9 mouse cellular contexts compared by ENCODE assay signal in genomic region chr11:69197194-69197593, GRCm38 (mm10). TPM values are rescaled to one million over a fixed set of nuclear protein-coding genes. Genes with fewer than 3 reads are reported as not detected.
DNase-seq lines count a peak whose midpoint lies in the region; ATAC-seq lines count a peak whose summit lies in the region.
"Had no signal": no experiment of that assay in that cellular context is flagged by ENCODE, and none has a peak within 500 bp of the region (broad histone marks: within the 10 kb centered on the region; RNA-seq: fewer than 3 reads in every experiment).

No protein-coding gene starts in this region.

- H3K27ac ChIP-seq in heart, embryonic 13.5 days (replicated peaks): no peak overlapping the region
- H3K27ac ChIP-seq in forebrain, embryonic 11.5 days (ENCODE audit: low read depth, low read length): no peak overlapping the region
- H3K27ac ChIP-seq in liver, embryonic 12.5 days: no peak overlapping the region
- H3K27ac ChIP-seq: macrophage had no signal

- H3K9ac ChIP-seq in heart, embryonic 13.5 days: peak overlapping the region; percentile 67
- peak overlapping the region; percentile 20 for H3K9ac ChIP-seq in forebrain, embryonic 11.5 days (ENCODE audit: low read length)
- H3K9ac ChIP-seq in liver, embryonic 12.5 days: no peak overlapping the region

- peak overlapping the region; percentile 66 for H3K4me2 ChIP-seq in heart, embryonic 13.5 days
- peak overlapping the region; percentile 37; the same call in 1 of the 2 replicates for H3K4me2 ChIP-seq in forebrain, embryonic 11.5 days (ENCODE audit: low read depth, low read length, severe bottlenecking)
- H3K4me2 ChIP-seq in liver, embryonic 12.5 days: peak overlapping the region; percentile 42

- H3K9me3 ChIP-seq in heart, embryonic 13.5 days: no peaks in the 10 kb centered on the region
- H3K9me3 ChIP-seq in forebrain, embryonic 11.5 days (ENCODE audit: control insufficient read depth, low read length): no peaks in the 10 kb centered on the region
- H3K9me3 ChIP-seq in liver, embryonic 12.5 days (replicated peaks): no peaks in the 10 kb centered on the region

- DNase-seq in heart, adult 9 months (ENCODE audit: low spot score in 2 of 2): no peak
- peak; percentile 9 to 29 for DNase-seq in CD8-positive naive resting alpha-beta T cell, adult 2 months (ENCODE audit: low read depth in 2 of 2, low spot score in 2 of 2)
- DNase-seq in forebrain, embryonic 11.5 days (ENCODE audit: low spot score): peak; percentile 45
- peak; percentile 10 to 21 for DNase-seq in thymus, postnatal 36 days
- no peak for DNase-seq in testis, postnatal 10 days (ENCODE audit: low spot score)

- H3K36me3 ChIP-seq in heart, embryonic 13.5 days: no peaks in the 10 kb centered on the region
- no peaks in the 10 kb centered on the region for H3K36me3 ChIP-seq in forebrain, embryonic 11.5 days (ENCODE audit: control insufficient read depth, insufficient read depth, low read length)
- H3K36me3 ChIP-seq in liver, embryonic 12.5 days: no peaks in the 10 kb centered on the region

- peaks cover 22% of the 10 kb centered on the region for H3K4me1 ChIP-seq in heart, embryonic 13.5 days
- 0 out of 2 replicates have a peak, but pooled peaks cover 3% of the 10 kb centered on the region for H3K4me1 ChIP-seq in forebrain, embryonic 11.5 days (replicated peaks; ENCODE audit: control insufficient read depth, insufficient read depth, low read length)
- H3K4me1 ChIP-seq in liver, embryonic 12.5 days: peaks cover 6% of the 10 kb centered on the region; the same call in 1 of the 2 replicates

- H3K4me3 ChIP-seq in heart, embryonic 13.5 days: peak overlapping the region; percentile 36
- peak overlapping the region; percentile 15; the same call in 1 of the 2 replicates for H3K4me3 ChIP-seq in forebrain, embryonic 11.5 days (ENCODE audit: low read depth, low read length)
- no peak overlapping the region; the same call in 1 of the 2 replicates for H3K4me3 ChIP-seq in liver, embryonic 12.5 days

- peaks cover 67% of the 10 kb centered on the region for H3K27me3 ChIP-seq in heart, embryonic 13.5 days (replicated peaks)
- peaks cover 19% of the 10 kb centered on the region for H3K27me3 ChIP-seq in forebrain, embryonic 11.5 days (ENCODE audit: control insufficient read depth, insufficient read depth, low read length)
- H3K27me3 ChIP-seq in liver, embryonic 12.5 days (replicated peaks): peaks cover 55% of the 10 kb centered on the region

- WGBS in heart, embryonic 13.5 days: 1% methylated on average over 14 of the region's 14 CpGs
- 3% methylated on average over 14 of the region's 14 CpGs for WGBS in forebrain, embryonic 11.5 days
- 1% methylated on average over 14 of the region's 14 CpGs for WGBS in liver, embryonic 12.5 days (ENCODE audit: insufficient replicate concordance)

- no peak for ATAC-seq in heart, embryonic 13.5 days (ENCODE audit: extremely low read depth, insufficient number of reproducible peaks, low FRiP score, low TSS enrichment)
- ATAC-seq in forebrain, embryonic 11.5 days (replicated peaks; ENCODE audit: low FRiP score): no peak
- no peak for ATAC-seq in liver, embryonic 12.5 days
- no peak for ATAC-seq in megakaryocyte progenitor cell, adult 5-6 weeks (replicated peaks; ENCODE audit: poor library complexity)

RNA-seq across cellular contexts. Expression of gene Alox8, which starts 0.4 kb away (rescaled TPM):
- polyA plus RNA-seq in heart, embryonic 13.5 days (2015; fragmentation: Nextera tagmentation; extraction: Ambion mirVana): 1.1 and 1.5 TPM in 2 replicates
- polyA plus RNA-seq in forebrain, embryonic 11.5 days (2014; fragmentation: Nextera tagmentation; extraction: Ambion mirVana): 0.08 and 0.11 TPM in 2 replicates
- polyA plus RNA-seq in liver, embryonic 12.5 days (2016; fragmentation: Nextera tagmentation; extraction: Ambion mirVana): not detected in 2 replicates
- total RNA-seq in megakaryocyte progenitor cell, adult 5-6 weeks (2015): 0.07 TPM in 1 of 2 replicates, not detected in the other
- total RNA-seq in megakaryocyte progenitor cell, adult 5-6 weeks (2017): 0.44 TPM in 1 of 2 replicates, not detected in the other
- polyA plus RNA-seq: macrophage had no signal

RNA-seq across cellular contexts. Expression of gene Gucy2e, which starts 39.6 kb away (rescaled TPM):
- 0.06 and 0.12 TPM in 2 replicates for polyA plus RNA-seq in heart, embryonic 13.5 days (2015; fragmentation: Nextera tagmentation; extraction: Ambion mirVana)
- 0.05 and 0.07 TPM in 2 replicates for polyA plus RNA-seq in forebrain, embryonic 11.5 days (2014; fragmentation: Nextera tagmentation; extraction: Ambion mirVana)
- polyA plus RNA-seq in liver, embryonic 12.5 days (2016; fragmentation: Nextera tagmentation; extraction: Ambion mirVana): not detected in 2 replicates
- total RNA-seq in megakaryocyte progenitor cell, adult 5-6 weeks (2015): 0.10 TPM in 1 of 2 replicates, not detected in the other
- 0.03 TPM in 1 of 2 replicates, not detected in the other for total RNA-seq in megakaryocyte progenitor cell, adult 5-6 weeks (2017)
- polyA plus RNA-seq: macrophage had no signal

RNA-seq across cellular contexts. Expression of gene Alox12b, which starts 40.4 kb away (rescaled TPM):
- not detected in 2 replicates for polyA plus RNA-seq in heart, embryonic 13.5 days (2015; fragmentation: Nextera tagmentation; extraction: Ambion mirVana)
- 0.08 TPM in 1 of 2 replicates, not detected in the other for polyA plus RNA-seq in forebrain, embryonic 11.5 days (2014; fragmentation: Nextera tagmentation; extraction: Ambion mirVana)
- not detected in 2 replicates for polyA plus RNA-seq in liver, embryonic 12.5 days (2016; fragmentation: Nextera tagmentation; extraction: Ambion mirVana)
- not detected in 2 replicates for total RNA-seq in megakaryocyte progenitor cell, adult 5-6 weeks (2015)
- not detected in 2 replicates for total RNA-seq in megakaryocyte progenitor cell, adult 5-6 weeks (2017)
- polyA plus RNA-seq: macrophage had no signal

Comparison
In these comparisons a context has a peak if more than half of its experiments do, and no peak if none do; other contexts are left out.
1. DNase-seq: peak in CD8-positive naive resting alpha-beta T cell, adult 2 months (2 of 2), forebrain, embryonic 11.5 days (single experiment) and thymus, postnatal 36 days (2 of 2); none in heart, adult 9 months (0 of 2) and testis, postnatal 10 days (single experiment).
2. Peak in every context shown above with its lines, with median percentiles within 50 percentile points of each other: H3K4me2 ChIP-seq.